Mouse (Mus musculus) bone marrow, adult 2 months (tissue): Measurements from ENCODE around the gene Cnga4. TPM values are rescaled to one million over a fixed set of nuclear protein-coding genes. Genes with fewer than 3 reads are reported as not detected.
"Not testable (repeated sequence)": the region's sequence is repeated elsewhere in the genome, so short reads cannot be mapped to it uniquely, and the experiment has no call there.

Source experiments
- H3K27ac ChIP-seq: fragments of 200-500 bp; 2 replicates; pipeline ENCODE4 v1.5.1; 2012; ENCODE audit warnings: low read depth, mild to moderate bottlenecking, control low read depth, inconsistent platforms, low read length; ENCODE audit not compliant: control insufficient read depth, poor library complexity, insufficient read depth
- H3K4me1 ChIP-seq: fragments of 200-500 bp; 2 replicates; pipeline ENCODE4 v1.6.1; 2011; ENCODE audit warnings: low read length; ENCODE audit not compliant: control insufficient read depth, insufficient read depth
- H3K4me3 ChIP-seq: fragments of 200-500 bp; replicated peaks from 2 replicates; pipeline ENCODE3; 2011; ENCODE audit warnings: mild to moderate bottlenecking, low read depth, low read length, control low read depth; ENCODE audit not compliant: control insufficient read depth
- CTCF ChIP-seq: fragments of 200-500 bp; IDR thresholded peaks from 2 replicates; pipeline ENCODE4 v1.5.1; 2011; ENCODE audit warnings: low read length, control low read depth; ENCODE audit not compliant: control insufficient read depth, insufficient read depth
- POLR2A ChIP-seq: fragments of 200-500 bp; IDR thresholded peaks from 2 replicates; pipeline ENCODE4 v1.6.1; 2011; ENCODE audit warnings: low read depth, mild to moderate bottlenecking, control low read depth, low read length, borderline replicate concordance; ENCODE audit not compliant: control insufficient read depth
- WGBS: fragments of 180-500 bp; shearing (Covaris S2); methylation state at CpG from one replicate; pipeline ENCODE4 v1.1.7; 2018; 5-methylcytosine and 5-hydroxymethylcytosine counted together
- polyA plus RNA-seq: library from polyadenylated mRNA; stranded (reverse); fragments of >200 nt; gene quantifications from 2 replicates; pipeline ENCODE4 v1.2.4, GENCODE M21; 2011; ENCODE audit warnings: low replicate concordance; ENCODE audit not compliant: missing spikeins, insufficient read depth, insufficient read length

Cnga4 gene
- 0.60 TPM in 1 of 2 replicates, not detected in the other for polyA plus RNA-seq

- Histone ChIP-seq H3K4me1 (peaks cover 9% of the 10 kb centered on the region), H3K4me3 (no peak within 1 kb of the TSS), H3K27ac (no peak within 1 kb of the TSS)
- 75% methylated on average over 5 of the region's 5 CpGs for WGBS
- TF ChIP-seq CTCF (no peak), POLR2A (no peak)
Observed at GRCm38 (mm10) chr7:105404268-105404667, at the start of gene Cnga4. TSS of gene Cnga4 (plus strand) at chr7:105404568.

- no CpG with 5 or more reads among the region's 5 CpGs for WGBS
- H3K4me3 ChIP-seq, H3K27ac ChIP-seq, H3K4me1 ChIP-seq: not testable (repeated sequence)
Observed at GRCm38 (mm10) chr7:105356064-105356463, 48.3 kb upstream of the Cnga4 start.

- not testable (repeated sequence) for H3K4me1 ChIP-seq, H3K4me3 ChIP-seq, H3K27ac ChIP-seq
- 90% methylated on average over 1 of the region's 2 CpGs for WGBS
Observed at GRCm38 (mm10) chr7:105356487-105356886, 47.9 kb upstream of the Cnga4 start.

- TF ChIP-seq CTCF (no peak), POLR2A (no peak)
- 79% methylated on average over 2 of the region's 2 CpGs for WGBS
- H3K4me1 ChIP-seq: peaks cover 1% of the 10 kb centered on the region; the same call in 1 of the 2 replicates
- H3K27ac ChIP-seq: no peak overlapping the region
- H3K4me3 ChIP-seq: no peak overlapping the region
Observed at GRCm38 (mm10) chr7:105361713-105362112, 42.7 kb upstream of the Cnga4 start.

GRCm38 (mm10) chr7:105367268-105367667, 37.1 kb upstream of the Cnga4 start:
- Histone ChIP-seq H3K4me1 (no peaks in the 10 kb centered on the region), H3K4me3 (no peak overlapping the region), H3K27ac (no peak overlapping the region)
- TF ChIP-seq CTCF: no peak
- no peak for TF ChIP-seq POLR2A
- 58% methylated on average over 5 of the region's 5 CpGs for WGBS

GRCm38 (mm10) chr7:105367930-105368329, 36.4 kb upstream of the Cnga4 start, which contains the start of gene Olfr692:
TSS of gene Olfr692 (plus strand) at chr7:105368230.
- Histone ChIP-seq H3K4me1 (no peaks in the 10 kb centered on the region; the same call in 1 of the 2 replicates), H3K4me3 (no peak within 1 kb of the TSS), H3K27ac (no peak within 1 kb of the TSS)
- WGBS: 82% methylated on average over 1 of the region's 1 CpGs
- no peak for TF ChIP-seq POLR2A
- TF ChIP-seq CTCF: no peak

GRCm38 (mm10) chr7:105368521-105368920, 35.8 kb upstream of the Cnga4 start:
- H3K4me1 ChIP-seq: peaks cover 2% of the 10 kb centered on the region
- TF ChIP-seq POLR2A: no peak
- TF ChIP-seq CTCF: no peak
- H3K27ac ChIP-seq: no peak overlapping the region
- H3K4me3 ChIP-seq: no peak overlapping the region
- 91% methylated on average over 4 of the region's 4 CpGs for WGBS

- no peak for TF ChIP-seq CTCF
- TF ChIP-seq POLR2A: no peak
- H3K4me1 ChIP-seq: peaks cover 3% of the 10 kb centered on the region
Observed at GRCm38 (mm10) chr7:105372912-105373311, 31.5 kb upstream of the Cnga4 start.

GRCm38 (mm10) chr7:105373509-105373908, 30.9 kb upstream of the Cnga4 start:
- WGBS: 19% methylated on average over 4 of the region's 4 CpGs
- TF ChIP-seq CTCF (no peak), POLR2A (no peak)
- Histone ChIP-seq H3K4me1 (peaks cover 3% of the 10 kb centered on the region), H3K27ac (peak overlapping the region; percentile 90), H3K4me3 (no peak overlapping the region)

More at GRCm38 (mm10) chr7:105372912-105373311, 31.5 kb upstream of the Cnga4 start:
- WGBS: 8% methylated on average over 1 of the region's 1 CpGs
- no peak overlapping the region for H3K4me3 ChIP-seq
- H3K27ac ChIP-seq: peak overlapping the region; percentile 90; the same call in 1 of the 2 replicates
